In genomic region chr10:67788116-67788515, GRCm38 (mm10) we compare ENCODE assay signal across 22 mouse cellular contexts.
DNase-seq lines count a peak whose midpoint lies in the region; ATAC-seq and TF ChIP-seq lines count a peak whose summit lies in the region.
"Had no signal": no experiment of that assay in that cellular context is flagged by ENCODE, and none has a peak within 500 bp of the region (broad histone marks: within the 10 kb centered on the region; RNA-seq: fewer than 3 reads in every experiment).

No protein-coding gene starts in this region.

- 0 out of 2 replicates have a peak, but pooled peaks cover 3% of the 10 kb centered on the region for H3K4me1 ChIP-seq in kidney, postnatal 0 days (replicated peaks; ENCODE audit: insufficient read depth, low read length)
- peaks cover 17% of the 10 kb centered on the region for H3K4me1 ChIP-seq in lung, embryonic 16.5 days (replicated peaks; ENCODE audit: control insufficient read depth, insufficient read depth, low read length)
- H3K4me1 ChIP-seq: embryonic facial prominence, embryonic 12.5 days; limb, embryonic 12.5 days; liver, embryonic 15.5 days had no signal

- no peak overlapping the region for H3K27ac ChIP-seq in kidney, postnatal 0 days
- H3K27ac ChIP-seq in lung, embryonic 16.5 days (ENCODE audit: low read length): no peak overlapping the region
- H3K27ac ChIP-seq: embryonic facial prominence, embryonic 12.5 days; layer of hippocampus, adult 2 months; left cerebral cortex, adult 2 months; limb, embryonic 12.5 days; liver, embryonic 15.5 days; macrophage had no signal

- no peak for TF ChIP-seq CTCF in kidney, postnatal 0 days (IDR thresholded peaks at IDR 0.05; ENCODE audit: low read depth)

- 39% methylated on average over 6 of the region's 6 CpGs for WGBS in kidney, postnatal 0 days
- 27% methylated on average over 6 of the region's 6 CpGs for WGBS in lung, embryonic 16.5 days

- H3K27me3 ChIP-seq in kidney, postnatal 0 days (ENCODE audit: insufficient read depth, low read length): no peaks in the 10 kb centered on the region
- no peaks in the 10 kb centered on the region for H3K27me3 ChIP-seq in lung, embryonic 16.5 days (ENCODE audit: control insufficient read depth, insufficient read depth, low read depth, low read length)
- H3K27me3 ChIP-seq: embryonic facial prominence, embryonic 12.5 days; limb, embryonic 12.5 days; liver, embryonic 15.5 days had no signal

- no peak overlapping the region for H3K4me3 ChIP-seq in kidney, postnatal 0 days (replicated peaks; ENCODE audit: low read depth, low read length)
- no peak overlapping the region for H3K4me3 ChIP-seq in lung, embryonic 16.5 days (ENCODE audit: low read length)
- H3K4me3 ChIP-seq: embryonic facial prominence, embryonic 12.5 days; layer of hippocampus, adult 2 months; left cerebral cortex, adult 2 months; limb, embryonic 12.5 days; liver, embryonic 15.5 days had no signal

- H3K9me3 ChIP-seq in kidney, postnatal 0 days (replicated peaks; ENCODE audit: low read length): no peaks in the 10 kb centered on the region
- H3K9me3 ChIP-seq in lung, embryonic 16.5 days (ENCODE audit: control insufficient read depth, low read length): no peaks in the 10 kb centered on the region
- H3K9me3 ChIP-seq: embryonic facial prominence, embryonic 12.5 days; limb, embryonic 12.5 days; liver, embryonic 15.5 days had no signal

- no peak for ATAC-seq in kidney, postnatal 0 days (replicated peaks; ENCODE audit: low FRiP score, low read depth)
- 0 out of 2 replicates have a peak, but pooled peaks have one; percentile 4 for ATAC-seq in lung, embryonic 16.5 days (ENCODE audit: low read depth)
- ATAC-seq: forebrain, embryonic 14.5 days; hindbrain, embryonic 16.5 days; intestine, embryonic 16.5 days had no signal

- no peaks in the 10 kb centered on the region for H3K36me3 ChIP-seq in kidney, postnatal 0 days (ENCODE audit: insufficient read depth, low read length)
- H3K36me3 ChIP-seq in lung, embryonic 16.5 days (ENCODE audit: control insufficient read depth, insufficient read depth, low read length): no peaks in the 10 kb centered on the region
- H3K36me3 ChIP-seq: embryonic facial prominence, embryonic 12.5 days; limb, embryonic 12.5 days; liver, embryonic 15.5 days had no signal

- peak; percentile 12 to 19 for DNase-seq in heart, postnatal 10 days
- DNase-seq in heart, adult 9 months (ENCODE audit: low spot score in 2 of 2): no peak
- DNase-seq in kidney, postnatal 0 days (ENCODE audit: low spot score): peak; percentile 57
- DNase-seq in kidney, adult 9 months: no peak
- no peak for DNase-seq in lung, postnatal 10 days
- DNase-seq in lung, postnatal 36 days: peak; percentile 10
- DNase-seq: adrenal gland, postnatal 14 days; cerebellum, adult 11-12 months; cerebellum, adult 9-11 months; embryo, embryonic 11 days; gastrocnemius, postnatal 36 days; midbrain, embryonic 14.5 days had no signal

- H3K9ac ChIP-seq in kidney, postnatal 0 days (ENCODE audit: low read depth, low read length): no peak overlapping the region
- no peak overlapping the region for H3K9ac ChIP-seq in lung, embryonic 16.5 days (ENCODE audit: low read length)
- H3K9ac ChIP-seq: embryonic facial prominence, embryonic 12.5 days; limb, embryonic 12.5 days; liver, embryonic 15.5 days had no signal

- no peak overlapping the region for H3K4me2 ChIP-seq in kidney, postnatal 0 days (ENCODE audit: low read length)
- H3K4me2 ChIP-seq in lung, embryonic 16.5 days (ENCODE audit: low read depth, low read length): no peak overlapping the region
- H3K4me2 ChIP-seq: embryonic facial prominence, embryonic 12.5 days; limb, embryonic 12.5 days; liver, embryonic 15.5 days had no signal

- intact Hi-C loops in heart, postnatal 10 days (cut with DNase I): no loop called here

Comparison
In these comparisons a context has a peak if more than half of its experiments do, and no peak if none do; other contexts are left out.
1. DNase-seq: peak in heart, postnatal 10 days (2 of 2), kidney, postnatal 0 days (single experiment) and lung, postnatal 36 days (single experiment); none in heart, adult 9 months (0 of 2), kidney, adult 9 months (single experiment) and lung, postnatal 10 days (single experiment).